In genomic region chr14:30636499-30636898, GRCm38 (mm10) we compare ENCODE assay signal across 24 mouse cellular contexts. TPM values are rescaled to one million over a fixed set of nuclear protein-coding genes. Genes with fewer than 3 reads are reported as not detected.
A peak's percentile ranks its signal among the peaks of the same experiment; 100 is the strongest.
DNase-seq lines count a peak whose midpoint lies in the region; ATAC-seq lines count a peak whose summit lies in the region.
"Had no signal": no experiment of that assay in that cellular context is flagged by ENCODE, and none has a peak within 500 bp of the region (broad histone marks: within the 10 kb centered on the region; RNA-seq: fewer than 3 reads in every experiment).

No protein-coding gene starts in this region.

- WGBS in heart, embryonic 15.5 days, result 82% methylated on average over 9 of the region's 9 CpGs
- WGBS in kidney, embryonic 15.5 days, result 84% methylated on average over 9 of the region's 9 CpGs

- DNase-seq in heart, adult 11 months, result no peak
- no peak for DNase-seq in kidney, adult 9 months
- DNase-seq in adrenal gland, postnatal 10 days, result peak; percentile 41
- DNase-seq in adrenal gland, postnatal 25 days, result peak; percentile 28
- no peak for DNase-seq in lung, postnatal 36 days
- no peak for DNase-seq in ovary, postnatal 14 days (ENCODE audit: low spot score)
- DNase-seq: cerebellum, adult 2 months; cerebellum, postnatal 14 days; gastrocnemius, postnatal 14 days; left cerebral cortex, postnatal 4 days; lung, embryonic 14.5 days; lung, postnatal 14 days; right cerebral cortex, adult 18-20 months; right cerebral cortex, postnatal 4 days had no signal

- no peak overlapping the region for H3K9ac ChIP-seq in heart, embryonic 15.5 days
- no peak overlapping the region for H3K9ac ChIP-seq in kidney, embryonic 15.5 days
- H3K9ac ChIP-seq: hindbrain, embryonic 15.5 days; liver, embryonic 15.5 days; lung, embryonic 14.5 days; midbrain, embryonic 15.5 days had no signal

- no peak for ATAC-seq in heart, embryonic 15.5 days (replicated peaks; ENCODE audit: insufficient number of reproducible peaks, insufficient read depth, low FRiP score, low read depth)
- ATAC-seq in kidney, embryonic 15.5 days (replicated peaks; ENCODE audit: low FRiP score), result no peak
- ATAC-seq: CD4-positive, CD25-positive, alpha-beta regulatory T cell, adult 4 months; forebrain, embryonic 14.5 days; inflammation-experienced regulatory T-cells, adult 6 months; midbrain, embryonic 15.5 days had no signal

- no peaks in the 10 kb centered on the region for H3K27me3 ChIP-seq in heart, embryonic 15.5 days
- no peaks in the 10 kb centered on the region for H3K27me3 ChIP-seq in kidney, embryonic 15.5 days
- H3K27me3 ChIP-seq: hindbrain, embryonic 15.5 days; liver, embryonic 15.5 days; midbrain, embryonic 15.5 days had no signal

- no peak overlapping the region for H3K4me2 ChIP-seq in heart, embryonic 15.5 days
- H3K4me2 ChIP-seq in kidney, embryonic 15.5 days, result no peak overlapping the region
- H3K4me2 ChIP-seq: hindbrain, embryonic 15.5 days; liver, embryonic 15.5 days; lung, embryonic 14.5 days; midbrain, embryonic 15.5 days had no signal

- H3K4me3 ChIP-seq in heart, embryonic 15.5 days, result no peak overlapping the region
- no peak overlapping the region for H3K4me3 ChIP-seq in kidney, embryonic 15.5 days (replicated peaks)
- H3K4me3 ChIP-seq: heart, embryonic 10.5 days; hindbrain, embryonic 15.5 days; liver, embryonic 15.5 days; midbrain, embryonic 10.5 days; midbrain, embryonic 15.5 days had no signal

- no peaks in the 10 kb centered on the region for H3K9me3 ChIP-seq in heart, embryonic 15.5 days (replicated peaks)
- no peaks in the 10 kb centered on the region for H3K9me3 ChIP-seq in kidney, embryonic 15.5 days (replicated peaks)
- H3K9me3 ChIP-seq: heart, embryonic 10.5 days; hindbrain, embryonic 15.5 days; liver, embryonic 15.5 days; midbrain, embryonic 10.5 days; midbrain, embryonic 15.5 days had no signal

- H3K36me3 ChIP-seq in heart, embryonic 15.5 days, result no peaks in the 10 kb centered on the region
- H3K36me3 ChIP-seq in kidney, embryonic 15.5 days, result no peaks in the 10 kb centered on the region
- H3K36me3 ChIP-seq: heart, embryonic 10.5 days; hindbrain, embryonic 15.5 days; liver, embryonic 15.5 days; midbrain, embryonic 10.5 days; midbrain, embryonic 15.5 days had no signal

- H3K27ac ChIP-seq in heart, embryonic 15.5 days, result peak overlapping the region; percentile 82; the same call in 1 of the 2 replicates
- peak overlapping the region; percentile 67 for H3K27ac ChIP-seq in kidney, embryonic 15.5 days
- H3K27ac ChIP-seq: heart, embryonic 10.5 days; hindbrain, embryonic 15.5 days; liver, embryonic 15.5 days; midbrain, embryonic 10.5 days; midbrain, embryonic 15.5 days had no signal

- peaks cover 46% of the 10 kb centered on the region for H3K4me1 ChIP-seq in heart, embryonic 15.5 days (replicated peaks)
- H3K4me1 ChIP-seq in kidney, embryonic 15.5 days, result peaks cover 35% of the 10 kb centered on the region
- H3K4me1 ChIP-seq: hindbrain, embryonic 15.5 days; midbrain, embryonic 15.5 days had no signal

RNA-seq across cellular contexts. Expression of gene Prkcd, which starts 10.5 kb away (rescaled TPM):
- polyA plus RNA-seq in heart, embryonic 15.5 days (2015; fragmentation: Nextera tagmentation; extraction: Ambion mirVana), result 37.5 and 49.6 TPM in 2 replicates
- 47.5 and 50.6 TPM in 2 replicates for polyA plus RNA-seq in kidney, embryonic 15.5 days (2015; fragmentation: Nextera tagmentation; extraction: Ambion mirVana)
- total RNA-seq in adrenal gland, postnatal 10 days (2021), result 100 to 1,000 TPM in 1 of 2 experiments, 10 to 100 TPM in 1; 80.9 to 129 TPM
- 210 and 237 TPM in 2 replicates for total RNA-seq in adrenal gland, postnatal 25 days (2021)

RNA-seq across cellular contexts. Expression of gene Rft1, which starts 17.7 kb away (rescaled TPM):
- polyA plus RNA-seq in heart, embryonic 15.5 days (2015; fragmentation: Nextera tagmentation; extraction: Ambion mirVana), result 8.8 and 11.5 TPM in 2 replicates
- 18.8 and 20.2 TPM in 2 replicates for polyA plus RNA-seq in kidney, embryonic 15.5 days (2015; fragmentation: Nextera tagmentation; extraction: Ambion mirVana)
- 10 to 100 TPM; 21.2 to 24.2 TPM for total RNA-seq in adrenal gland, postnatal 10 days (2021)
- total RNA-seq in adrenal gland, postnatal 25 days (2021), result 23.7 and 32.8 TPM in 2 replicates

Comparison
In these comparisons a context has a peak if more than half of its experiments do, and no peak if none do; other contexts are left out.
1. DNase-seq: peak in adrenal gland, postnatal 10 days (single experiment) and adrenal gland, postnatal 25 days (single experiment); none in heart, adult 11 months (single experiment), kidney, adult 9 months (single experiment), lung, postnatal 36 days (single experiment) and ovary, postnatal 14 days (single experiment).